Mouse (Mus musculus) left cerebral cortex, adult 6 months (tissue): ENCODE measurements around the gene Gm16429. TPM values are rescaled to one million over a fixed set of nuclear protein-coding genes. Genes with fewer than 3 reads are reported as not detected.

Source experiments
- long read RNA-seq, 2 experiments: library from polyadenylated mRNA; unstranded; transcript quantifications; one replicate each; pipeline ENCODE4 v2.0.0; 2019 to 2020
- polyA plus RNA-seq: library from polyadenylated mRNA; unstranded; fragments of <200 nt; fragmentation: Nextera tagmentation; gene quantifications from 2 replicates; pipeline ENCODE4 v1.2.3, GENCODE M21; 2021

Gene Gm16429
- not detected in 2 replicates for polyA plus RNA-seq
- long read RNA-seq, experiment 1 = 0 reads
- long read RNA-seq, experiment 2 = 0 reads

GRCm38 (mm10) chr5:93928952-93929351 is at the start of gene Gm16429:
Gm16429 (minus strand) TSS chr5:93929052.

Other genes starting within 250 kb of the Gm16429 start
- gene Gm7792, start 85.3 kb downstream of the Gm16429 start, polyA plus RNA-seq = not detected in 2 replicates
- gene BC061212, start 141.5 kb upstream of the Gm16429 start, polyA plus RNA-seq = not detected in 2 replicates
- gene Gm6351, start 147.3 kb upstream of the Gm16429 start, polyA plus RNA-seq = not detected in 2 replicates